Mouse (Mus musculus) T-cell, adult 2 months (primary cell): Measurements from ENCODE around the gene Lrriq4.
"Not testable (repeated sequence)": the region's sequence is repeated elsewhere in the genome, so short reads cannot be mapped to it uniquely, and the experiment has no call there.

Source experiments
- DNase-seq: peaks from one replicate; pipeline ENCODE4 v3.0.0; 2022; ENCODE audit warnings: low spot score

Lrriq4 gene

GRCm38 (mm10) chr3:30683190-30683589 lies 38.9 kb downstream of the Lrriq4 start:
- DNase-seq = no peak

- no peak for DNase-seq
Measured at GRCm38 (mm10) chr3:30687216-30687615, 42.9 kb downstream of the Lrriq4 start.

- DNase-seq = no peak
Measured at GRCm38 (mm10) chr3:30690976-30691375, 46.7 kb downstream of the Lrriq4 start.

- DNase-seq = no peak
Measured at GRCm38 (mm10) chr3:30695661-30696060, 51.4 kb downstream of the Lrriq4 start.

- no peak for DNase-seq
Measured at GRCm38 (mm10) chr3:30696346-30696745, 52.0 kb downstream of the Lrriq4 start.

GRCm38 (mm10) chr3:30697891-30698290 lies 53.6 kb downstream of the Lrriq4 start:
- DNase-seq = no peak

GRCm38 (mm10) chr3:30699711-30700505 lies 55.6 kb downstream of the Lrriq4 start, which contains the start of gene Lrrc31:
Lrrc31 (minus strand) TSS chr3:30699843.
- DNase-seq = not testable (repeated sequence)

GRCm38 (mm10) chr3:30705977-30706376 lies 61.7 kb downstream of the Lrriq4 start:
- no peak for DNase-seq

GRCm38 (mm10) chr3:30706614-30707276 lies 62.4 kb downstream of the Lrriq4 start:
- DNase-seq = no peak

GRCm38 (mm10) chr3:30710191-30710590 lies 65.9 kb downstream of the Lrriq4 start:
- DNase-seq = no peak

- no peak for DNase-seq
Measured at GRCm38 (mm10) chr3:30713334-30713733, 69.0 kb downstream of the Lrriq4 start.

GRCm38 (mm10) chr3:30718649-30719048 lies 74.3 kb downstream of the Lrriq4 start:
- no peak for DNase-seq
